Mouse (Mus musculus) stomach, embryonic 14.5 days (tissue): ENCODE measurements around the gene Bahcc1. TPM values are rescaled to one million over a fixed set of nuclear protein-coding genes. Genes with fewer than 3 reads are reported as not detected.
A peak's percentile ranks its signal among the peaks of the same experiment; 100 is the strongest.

Source experiments
- ATAC-seq: fragments of 200-750 bp; cut with Nextera tagmentation; 2 replicates; pipeline ENCODE4 v1.8.0; 2017; ENCODE audit warnings: low read depth, moderate TSS enrichment; ENCODE audit not compliant: insufficient number of reproducible peaks, insufficient read depth, low FRiP score
- H3K27ac ChIP-seq: fragments of 300-500 bp; sonication (generic); 2 replicates; pipeline ENCODE4 v1.5.1; 2014; ENCODE audit warnings: mild to moderate bottlenecking, low read length, moderate library complexity, mixed read lengths
- H3K27me3 ChIP-seq: fragments of 300-500 bp; sonication (generic); 2 replicates; pipeline ENCODE4 v1.6.1; 2014; ENCODE audit warnings: low read length, control low read depth, mixed read lengths; ENCODE audit not compliant: control insufficient read depth, insufficient read depth
- H3K36me3 ChIP-seq: fragments of 300-500 bp; sonication (generic); 2 replicates; pipeline ENCODE4 v1.6.1; 2014; ENCODE audit warnings: mild to moderate bottlenecking, control low read depth, low read length, moderate library complexity, mixed read lengths; ENCODE audit not compliant: control insufficient read depth, insufficient read depth
- H3K4me1 ChIP-seq: fragments of 300-500 bp; sonication (generic); 2 replicates; pipeline ENCODE4 v1.6.1; 2014; ENCODE audit warnings: low read length, control low read depth, mixed read lengths; ENCODE audit not compliant: control insufficient read depth, insufficient read depth
- H3K4me2 ChIP-seq: fragments of 300-500 bp; sonication (generic); replicated peaks from 2 replicates; pipeline ENCODE4 v1.6.1; 2014; ENCODE audit warnings: low read depth, low read length, control low read depth
- H3K4me3 ChIP-seq: fragments of 300-500 bp; sonication (generic); 2 replicates; pipeline ENCODE4 v1.5.1; 2014; ENCODE audit warnings: low read depth, low read length, control low read depth
- H3K9ac ChIP-seq: fragments of 300-500 bp; sonication (generic); replicated peaks from 2 replicates; pipeline ENCODE4 v1.6.1; 2014; ENCODE audit warnings: low read depth, mild to moderate bottlenecking, control low read depth, low read length, moderate library complexity, mixed read lengths
- H3K9me3 ChIP-seq: fragments of 300-500 bp; sonication (generic); 2 replicates; pipeline ENCODE4 v1.6.1; 2016; ENCODE audit warnings: low read depth, low read length, control low read depth; ENCODE audit not compliant: control insufficient read depth
- WGBS: fragments of 180-500 bp; shearing (Covaris S2); extraction: QIAGEN DNeasy Blood & Tissue Kit; methylation state at CpG from one replicate; pipeline ENCODE4 v1.1.7; 2014; 5-methylcytosine and 5-hydroxymethylcytosine counted together
- polyA plus RNA-seq: library from polyadenylated mRNA; unstranded; fragments of >200 nt; fragmentation: Nextera tagmentation; extraction: Ambion mirVana; gene quantifications from 2 replicates; pipeline ENCODE4 v1.2.1, GENCODE M21; 2014

Bahcc1 gene
- polyA plus RNA-seq, 1 experiment from 2014 or later = 13.4 TPM

- Histone ChIP-seq H3K9me3 (no peaks in the 10 kb centered on the region), H3K4me2 (peak overlapping the region; percentile 79), H3K4me1 (peaks cover 38% of the 10 kb centered on the region), H3K36me3 (no peaks in the 10 kb centered on the region), H3K27ac (peak overlapping the region; percentile 86), H3K9ac (peak overlapping the region; percentile 45; the same call in 1 of the 2 replicates), H3K4me3 (peak overlapping the region; percentile 40), H3K27me3 (no peaks in the 10 kb centered on the region)
- no peak for ATAC-seq
- 20% methylated on average over 15 of the region's 15 CpGs for WGBS
Measured at GRCm38 (mm10) chr11:120305535-120306365, 73.0 kb downstream of the Bahcc1 start.

- Histone ChIP-seq H3K9me3 (no peaks in the 10 kb centered on the region), H3K36me3 (no peaks in the 10 kb centered on the region), H3K4me3 (no peak overlapping the region), H3K27me3 (no peaks in the 10 kb centered on the region), H3K9ac (no peak overlapping the region), H3K27ac (no peak overlapping the region; the same call in 1 of the 2 replicates), H3K4me2 (peak overlapping the region; percentile 79), H3K4me1 (peaks cover 42% of the 10 kb centered on the region)
- no peak for ATAC-seq
- WGBS = 55% methylated on average over 12 of the region's 12 CpGs
Measured at GRCm38 (mm10) chr11:120306366-120307131, 73.8 kb downstream of the Bahcc1 start.

- Histone ChIP-seq H3K9me3 (no peaks in the 10 kb centered on the region), H3K36me3 (no peaks in the 10 kb centered on the region), H3K4me1 (peaks cover 44% of the 10 kb centered on the region), H3K27ac (no peak overlapping the region), H3K4me3 (no peak overlapping the region), H3K9ac (no peak overlapping the region), H3K27me3 (no peaks in the 10 kb centered on the region), H3K4me2 (no peak overlapping the region; the same call in 1 of the 2 replicates)
- no peak for ATAC-seq
- WGBS = 34% methylated on average over 5 of the region's 5 CpGs
Measured at GRCm38 (mm10) chr11:120307132-120307413, 74.3 kb downstream of the Bahcc1 start.

GRCm38 (mm10) chr11:120307566-120308430 is 75.1 kb downstream of the Bahcc1 start:
- no peak overlapping the region for H3K27ac ChIP-seq
- peak overlapping the region; percentile 2; the same call in 1 of the 2 replicates for H3K4me2 ChIP-seq
- ATAC-seq = no peak
- no peak overlapping the region for H3K4me3 ChIP-seq
- H3K9me3 ChIP-seq = no peaks in the 10 kb centered on the region
- no peaks in the 10 kb centered on the region for H3K36me3 ChIP-seq
- H3K9ac ChIP-seq = no peak overlapping the region
- H3K4me1 ChIP-seq = peaks cover 44% of the 10 kb centered on the region
- no peaks in the 10 kb centered on the region for H3K27me3 ChIP-seq
- WGBS = 8% methylated on average over 19 of the region's 19 CpGs

GRCm38 (mm10) chr11:120308441-120309320 is 75.9 kb downstream of the Bahcc1 start:
- Histone ChIP-seq H3K9me3 (no peaks in the 10 kb centered on the region), H3K36me3 (no peaks in the 10 kb centered on the region), H3K9ac (no peak overlapping the region), H3K4me1 (peaks cover 44% of the 10 kb centered on the region), H3K4me3 (no peak overlapping the region), H3K27me3 (no peaks in the 10 kb centered on the region), H3K4me2 (0 out of 2 replicates have a peak overlapping the region, but pooled peaks have one; percentile 2), H3K27ac (no peak overlapping the region)
- ATAC-seq = no peak
- WGBS = 47% methylated on average over 15 of the region's 15 CpGs

GRCm38 (mm10) chr11:120310813-120311312 is 78.1 kb downstream of the Bahcc1 start:
- peak overlapping the region; percentile 37 for H3K9ac ChIP-seq
- 5% methylated on average over 45 of the region's 45 CpGs for WGBS
- peak overlapping the region; percentile 65 for H3K4me2 ChIP-seq
- H3K36me3 ChIP-seq = no peaks in the 10 kb centered on the region
- H3K27me3 ChIP-seq = no peaks in the 10 kb centered on the region
- H3K27ac ChIP-seq = peak overlapping the region; percentile 89
- ATAC-seq = peak; percentile 90
- H3K9me3 ChIP-seq = no peaks in the 10 kb centered on the region
- H3K4me1 ChIP-seq = peaks cover 34% of the 10 kb centered on the region
- peak overlapping the region; percentile 35 for H3K4me3 ChIP-seq

- Histone ChIP-seq H3K9ac (peak overlapping the region; percentile 37), H3K36me3 (no peaks in the 10 kb centered on the region), H3K4me2 (peak overlapping the region; percentile 65), H3K27ac (peak overlapping the region; percentile 89), H3K9me3 (no peaks in the 10 kb centered on the region), H3K4me1 (peaks cover 28% of the 10 kb centered on the region), H3K27me3 (no peaks in the 10 kb centered on the region), H3K4me3 (peak overlapping the region; percentile 35)
- no peak for ATAC-seq
- WGBS = 40% methylated on average over 10 of the region's 10 CpGs
Measured at GRCm38 (mm10) chr11:120311561-120311960, 78.8 kb downstream of the Bahcc1 start.
